Mouse (Mus musculus): ENCODE data around the gene Guca2b.
"Not testable (repeated sequence)": the region's sequence is repeated elsewhere in the genome, so short reads cannot be mapped to it uniquely, and the experiment has no call there.

Guca2b gene

DNA sequence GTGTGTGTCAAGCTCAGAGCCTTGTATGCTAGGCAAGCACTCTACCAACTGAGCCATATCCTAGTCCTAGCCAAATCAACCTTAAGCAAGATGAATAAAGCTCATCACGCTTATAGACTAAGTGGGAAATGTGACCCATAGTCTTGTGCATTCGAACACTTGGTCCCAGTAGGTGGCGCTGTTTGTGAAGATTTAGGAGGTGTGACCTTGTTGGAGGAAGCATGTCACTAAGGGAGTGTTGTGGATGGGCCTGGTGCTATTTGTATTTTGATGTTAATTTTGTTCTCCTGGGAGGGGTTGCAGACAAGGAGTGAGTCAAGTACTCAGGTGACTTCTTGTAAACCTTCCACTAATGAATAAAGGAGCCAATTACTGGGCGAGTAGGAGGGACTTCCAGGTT is 16.1 kb downstream of the Guca2b start:
- no peak for DNase-seq

DNA sequence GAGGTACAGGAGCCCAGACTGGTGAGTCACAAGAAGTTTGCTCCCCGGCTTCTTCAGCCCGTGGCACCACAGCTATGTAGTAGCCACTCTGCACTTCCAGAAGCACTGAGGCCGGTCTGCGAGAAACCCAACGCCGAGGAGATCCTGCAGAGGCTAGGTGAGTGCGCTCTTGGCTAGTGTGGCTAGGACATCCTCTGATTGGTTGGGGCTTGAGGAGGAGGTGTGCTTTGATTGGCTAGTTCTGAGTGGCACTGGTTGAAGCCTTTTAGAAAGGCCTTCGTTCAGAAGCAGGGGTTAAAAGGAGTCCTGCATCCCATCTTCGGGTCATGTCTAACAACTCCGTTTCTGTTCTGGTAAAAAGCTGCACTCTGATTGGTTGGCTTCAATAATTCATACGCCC is 20.1 kb downstream of the Guca2b start:
- no peak for DNase-seq

DNA sequence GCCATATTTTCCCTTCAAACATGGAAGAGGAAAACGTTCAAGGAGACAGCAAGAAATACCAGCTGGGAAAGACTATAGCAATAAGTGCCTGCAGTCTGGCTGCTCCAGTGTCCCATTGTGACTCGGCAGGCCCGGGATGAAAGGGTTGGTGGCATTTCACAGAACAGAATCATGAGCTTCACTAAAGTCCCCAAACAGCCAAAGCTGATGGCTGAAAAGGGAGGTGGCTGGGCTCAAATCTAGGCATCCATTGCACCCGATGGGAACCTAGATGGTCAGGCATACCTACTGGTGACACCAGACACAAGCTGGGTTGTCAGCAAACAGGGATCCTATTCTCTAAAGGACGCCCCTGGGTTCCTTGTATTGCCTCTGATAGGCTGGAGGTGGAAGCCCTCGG is 20.8 kb downstream of the Guca2b start:
- no peak for DNase-seq

DNA sequence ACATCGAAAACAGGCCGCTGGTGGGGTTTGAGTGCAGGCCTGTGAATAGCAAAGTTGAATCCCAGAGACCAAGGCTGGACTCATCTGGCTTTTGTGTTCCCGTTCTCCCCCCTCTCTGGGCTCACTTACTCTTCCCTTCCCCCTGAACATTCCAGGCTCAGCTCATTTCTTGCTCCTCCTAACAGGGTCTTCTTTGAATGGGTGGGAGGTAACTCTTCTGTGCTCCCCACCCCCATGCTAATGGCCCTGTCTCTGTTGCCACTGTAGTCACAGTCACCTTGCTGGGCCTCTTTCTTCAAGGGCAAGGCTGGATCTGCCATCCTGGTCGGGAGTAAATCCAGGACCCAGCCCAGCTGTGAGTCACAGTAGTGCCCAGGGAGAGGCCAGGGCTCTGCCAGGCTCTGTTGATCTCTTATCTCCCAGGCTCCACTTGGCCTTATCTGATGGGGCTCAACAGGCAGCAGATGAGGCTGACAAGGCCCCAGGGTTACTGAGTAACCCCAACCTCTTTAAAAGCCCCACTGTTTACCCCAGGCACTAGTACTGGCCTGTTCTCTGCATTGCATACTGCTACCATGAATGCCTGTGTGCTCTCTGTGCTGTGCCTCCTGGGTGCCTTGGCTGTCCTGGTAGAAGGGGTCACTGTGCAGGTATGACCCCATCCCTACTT is 21.4 kb downstream of the Guca2b start, which contains the start of gene Guca2a:
Gene Guca2a (plus strand): TSS at position 529 of the 670 bp plus-strand sequence.
- DNase-seq: peak in 1 of 2 experiments; percentile 28

DNA sequence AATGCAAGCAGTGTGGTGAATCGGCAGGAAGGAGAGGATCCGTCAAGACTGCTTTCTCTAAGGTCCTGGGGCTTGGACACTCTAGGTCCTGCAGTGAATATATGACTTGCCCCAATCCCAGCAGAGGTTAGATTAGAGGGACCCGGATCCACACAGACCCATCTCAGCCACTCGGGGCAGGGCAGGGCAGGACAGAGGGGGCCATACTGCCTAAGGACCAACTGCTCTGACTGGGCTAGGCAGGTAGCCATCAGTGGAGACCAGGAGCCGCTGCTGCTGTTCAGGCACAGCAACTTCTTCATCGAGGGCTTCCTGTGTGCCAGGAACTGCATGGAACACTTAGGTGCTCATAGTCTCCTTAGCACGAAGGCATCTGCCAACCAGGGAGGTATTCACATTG is 22.0 kb downstream of the Guca2b start:
- no peak for DNase-seq

DNA sequence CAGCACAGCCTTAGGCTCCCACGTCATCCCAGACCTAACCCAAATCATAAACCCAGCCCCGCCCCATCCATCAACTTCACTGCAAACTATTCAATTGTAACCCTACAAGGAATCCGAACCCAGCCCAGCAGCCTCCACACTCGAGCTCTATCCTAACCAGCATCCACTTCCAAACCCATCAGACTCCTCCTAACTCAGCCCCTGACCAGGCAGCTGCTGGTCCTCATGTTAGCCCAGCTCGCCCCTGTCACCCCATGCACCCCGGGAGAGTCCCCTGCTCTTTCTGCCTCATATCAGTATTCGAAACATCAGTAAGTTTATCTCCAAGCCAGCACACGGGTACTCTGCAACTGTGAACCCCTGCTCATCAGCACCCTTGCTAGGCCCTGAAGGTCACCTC is 23.1 kb downstream of the Guca2b start:
- no peak for DNase-seq

DNA sequence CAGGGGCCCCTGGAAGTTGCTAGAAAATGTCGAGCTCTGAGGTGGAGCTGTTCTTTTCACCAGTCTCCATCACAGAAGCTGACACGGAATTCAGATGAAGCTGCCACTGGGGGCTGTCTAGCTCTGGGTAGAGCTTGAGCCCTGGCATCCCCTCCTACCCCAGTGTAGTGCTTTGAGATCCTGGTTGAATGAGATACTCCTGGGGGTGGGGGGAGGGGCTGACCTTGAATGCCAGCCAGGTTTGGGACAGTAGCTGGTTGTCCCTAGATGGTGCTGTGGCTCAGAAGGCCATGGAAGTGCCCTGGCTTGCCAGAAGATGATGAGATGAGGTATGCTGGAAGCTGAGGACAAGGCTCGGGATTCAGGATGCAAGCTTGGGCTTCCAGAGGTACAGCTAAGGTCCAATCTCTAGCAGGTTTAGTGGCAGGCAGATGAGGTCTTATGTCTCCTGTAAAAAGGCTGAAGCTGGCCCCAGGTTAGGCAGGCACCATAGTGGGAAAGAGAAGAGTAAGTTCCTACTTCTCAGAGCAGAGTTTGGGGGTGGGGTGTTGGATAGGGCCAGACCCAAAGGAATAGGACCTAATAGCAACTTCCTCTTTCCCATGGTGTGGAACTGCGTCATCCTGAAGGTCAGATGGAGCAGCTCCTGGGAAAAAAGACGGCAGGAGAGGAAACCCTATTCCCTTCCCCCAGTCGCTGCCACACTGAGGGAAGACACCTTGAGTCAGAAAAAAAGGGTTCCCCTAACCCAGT is 23.7 kb downstream of the Guca2b start:
- no peak for DNase-seq

DNA sequence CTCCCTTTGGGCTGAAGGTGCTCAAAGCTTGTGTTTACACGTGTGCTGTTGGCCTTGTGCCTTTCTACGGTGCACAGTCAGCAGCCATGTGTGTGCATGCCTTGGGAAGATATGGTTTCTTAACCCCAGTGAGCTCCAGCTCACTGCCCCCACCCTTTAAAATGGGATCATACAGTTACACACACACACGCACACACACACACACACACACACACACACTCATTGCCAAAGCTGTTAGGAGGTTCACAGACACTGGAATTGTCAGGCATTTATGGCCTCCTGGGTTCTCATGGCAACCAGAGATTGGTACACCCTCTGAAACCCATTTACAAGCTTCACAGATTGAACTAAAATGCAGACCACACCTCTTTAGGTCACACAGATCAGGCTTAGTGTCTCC is 24.8 kb downstream of the Guca2b start:
- DNase-seq: no peak

DNA sequence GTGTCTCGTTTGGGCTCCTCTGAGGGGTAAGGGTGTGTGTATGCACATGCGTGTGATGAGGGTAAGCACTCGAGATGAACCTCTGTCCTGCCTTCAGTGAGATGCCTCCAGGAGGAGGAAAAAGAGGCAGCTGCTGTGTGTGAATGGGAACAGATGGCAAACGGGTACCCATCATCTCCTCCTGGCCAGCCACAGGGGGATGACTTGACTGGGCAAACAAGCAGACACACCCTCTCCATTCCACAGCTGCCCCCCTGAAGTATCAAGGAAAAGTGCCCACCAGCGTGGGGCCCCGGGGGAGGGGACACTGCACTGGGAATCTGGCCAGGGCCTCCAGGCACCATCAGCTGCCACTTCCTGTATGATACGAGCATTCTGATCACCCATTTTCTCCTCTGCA is 25.4 kb downstream of the Guca2b start:
- no peak for DNase-seq

DNA sequence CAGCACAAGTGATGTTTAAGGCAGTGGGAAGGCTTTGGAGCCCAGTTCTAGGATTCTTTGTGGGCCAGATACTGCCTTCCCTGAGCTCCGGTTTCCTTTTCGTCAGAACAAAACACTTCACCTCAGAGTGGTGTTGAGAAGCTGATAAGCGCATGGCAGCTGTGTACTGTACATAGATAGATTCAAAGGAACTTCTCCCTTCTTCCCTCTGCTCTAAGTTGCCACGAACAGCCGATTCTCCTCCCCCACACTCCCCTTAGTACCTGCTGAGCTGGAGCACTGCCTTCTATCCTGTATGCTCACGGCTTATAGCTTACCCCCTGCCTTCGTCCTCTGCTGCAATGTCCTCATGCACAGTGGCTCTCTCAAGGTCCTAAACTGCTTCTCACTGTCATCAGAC is 26.0 kb downstream of the Guca2b start:
- DNase-seq: peak in 1 of 2 experiments; percentile 35

DNA sequence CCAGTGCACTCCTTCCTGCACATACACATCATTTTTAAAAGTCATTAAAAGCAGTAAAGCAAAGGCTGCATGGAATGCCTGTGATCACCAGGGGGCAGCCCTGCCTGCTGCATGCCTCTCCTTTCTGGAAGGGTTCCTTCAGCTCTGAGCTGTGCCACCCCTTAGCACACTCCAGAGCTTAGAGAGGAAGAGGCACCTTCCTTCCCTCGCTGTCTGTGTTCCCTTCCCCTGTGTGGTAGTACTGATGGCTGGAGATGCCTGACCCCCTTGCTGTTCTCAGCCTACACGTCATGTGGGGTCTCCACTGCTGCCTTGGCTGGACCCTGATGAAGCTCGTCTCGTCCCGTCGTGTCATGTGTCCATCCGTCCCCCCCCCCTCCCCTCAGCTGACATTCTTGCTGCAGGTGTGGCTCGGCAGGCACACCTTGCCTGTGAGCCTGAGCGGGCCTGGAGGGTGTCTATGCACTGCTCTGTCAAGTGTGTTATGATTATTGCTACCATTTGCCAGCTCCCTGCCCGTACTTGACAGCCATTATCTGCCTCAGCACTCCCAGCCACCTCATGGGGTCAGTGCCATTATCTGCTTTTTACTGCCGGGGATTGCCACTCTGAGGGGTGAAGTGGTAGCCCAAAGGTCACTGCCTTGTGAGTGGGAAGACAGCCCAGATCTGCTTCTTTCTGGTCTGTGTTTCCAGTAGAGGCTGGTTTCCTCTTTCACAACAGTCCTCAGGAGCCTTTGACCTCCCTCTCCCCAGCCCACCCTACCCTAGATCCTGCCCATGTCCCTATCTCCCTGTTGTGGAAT is 27.4 kb downstream of the Guca2b start:
- peak; percentile 26 to 51 for DNase-seq

DNA sequence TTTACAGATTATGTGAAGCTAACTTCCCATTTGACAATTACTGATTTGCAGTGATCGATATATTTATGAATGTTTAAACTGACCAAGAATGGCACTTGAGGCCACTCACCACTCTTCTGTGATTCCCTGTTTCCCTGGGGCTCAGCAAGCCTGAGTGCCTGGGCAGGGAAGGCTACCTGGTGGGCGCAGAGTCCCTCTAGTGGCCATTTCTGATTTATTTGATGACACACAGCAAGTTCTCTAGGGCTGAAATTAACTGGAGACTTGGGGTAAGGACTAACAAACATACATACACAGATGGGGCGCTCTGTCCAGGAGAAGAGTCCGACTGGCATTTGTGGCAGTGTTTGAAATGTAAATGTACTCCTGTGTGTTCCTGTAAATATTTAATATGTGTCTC is 30.4 kb downstream of the Guca2b start:
- not testable (repeated sequence) for DNase-seq

DNA sequence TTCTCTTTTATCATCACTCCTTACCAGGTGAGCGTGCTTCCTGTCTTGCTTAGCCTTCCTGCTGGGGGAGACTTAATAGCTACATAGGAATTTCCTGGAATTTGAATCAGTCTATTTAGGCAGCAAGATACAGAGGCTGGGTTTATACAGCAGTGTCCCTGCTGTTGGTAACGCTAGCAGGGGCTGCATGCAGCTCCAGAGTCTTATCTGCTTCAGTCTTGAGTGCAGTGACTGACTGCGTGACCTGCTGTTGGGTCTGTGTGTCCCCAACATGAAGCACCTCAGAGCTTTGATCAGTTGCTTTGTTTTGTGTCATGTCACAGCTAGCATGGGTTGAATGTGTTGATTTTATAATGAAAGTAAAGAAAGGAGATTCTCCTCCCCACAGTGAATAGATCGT is 31.4 kb downstream of the Guca2b start:
- no peak for DNase-seq

DNA sequence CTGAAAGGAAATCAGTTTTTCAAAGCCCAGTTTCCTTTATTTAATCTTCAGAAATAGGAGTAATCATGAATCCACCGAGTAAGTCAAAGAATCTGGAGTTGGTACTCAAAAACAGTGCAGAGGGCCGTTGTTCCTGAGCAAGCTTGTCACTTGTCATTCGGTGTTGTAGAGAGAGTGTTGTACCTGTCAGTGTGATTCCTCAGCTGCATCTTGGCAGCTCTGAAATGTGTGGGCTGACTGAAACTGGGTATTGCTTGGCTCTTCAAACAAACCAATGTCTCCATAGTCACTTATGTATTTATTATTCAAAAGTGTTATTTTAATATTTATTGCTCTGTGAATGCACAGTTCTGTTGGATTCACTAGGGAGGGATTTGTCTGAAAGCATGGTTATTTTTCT is 31.9 kb downstream of the Guca2b start:
- DNase-seq: no peak

DNA sequence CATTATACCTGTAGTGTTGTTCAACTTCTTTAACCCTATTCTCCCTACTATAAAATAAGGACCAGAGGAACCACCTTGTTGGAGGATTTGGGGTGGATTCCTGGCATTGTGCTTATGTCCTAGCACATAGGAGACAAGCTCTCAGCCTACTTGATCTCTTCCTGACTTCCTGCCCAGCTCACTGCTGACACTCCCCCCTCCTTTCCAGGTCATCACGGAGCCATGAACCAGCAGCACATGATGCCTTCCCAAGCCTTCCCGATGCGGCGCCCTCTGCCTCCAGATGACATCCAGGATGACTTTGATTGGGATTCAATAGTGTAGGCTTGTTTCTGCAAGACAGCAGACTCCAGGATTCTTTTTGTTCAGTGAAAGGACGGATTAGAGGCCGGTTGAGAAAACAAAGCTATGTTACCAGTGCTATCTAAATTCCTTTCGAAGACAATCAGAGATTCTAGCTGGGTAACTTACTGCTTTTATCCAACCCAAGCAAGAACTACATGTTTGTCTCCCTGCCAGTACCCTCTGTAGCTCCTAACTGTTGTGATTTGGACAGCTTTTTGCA is 32.6 kb downstream of the Guca2b start:
- DNase-seq: no peak

DNA sequence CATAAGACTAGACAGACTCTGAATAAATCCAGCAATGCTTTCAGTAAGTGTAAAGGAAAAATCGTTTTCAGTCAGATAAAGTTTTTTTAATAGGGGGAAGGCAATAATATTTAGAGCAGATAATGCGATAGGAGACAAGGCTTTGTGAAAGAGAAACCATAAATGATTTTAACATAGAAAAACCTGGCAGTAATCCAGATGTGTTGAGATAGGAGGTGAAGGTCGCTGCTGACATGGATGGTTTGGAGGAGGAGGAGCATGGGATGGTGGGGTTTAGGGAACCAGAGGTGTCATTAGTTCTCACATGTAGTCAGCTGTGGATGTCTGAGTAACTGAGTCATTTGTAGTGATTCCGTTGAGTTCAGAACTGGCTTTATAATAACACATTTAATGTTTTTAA is 44.0 kb downstream of the Guca2b start:
- DNase-seq: no peak

DNA sequence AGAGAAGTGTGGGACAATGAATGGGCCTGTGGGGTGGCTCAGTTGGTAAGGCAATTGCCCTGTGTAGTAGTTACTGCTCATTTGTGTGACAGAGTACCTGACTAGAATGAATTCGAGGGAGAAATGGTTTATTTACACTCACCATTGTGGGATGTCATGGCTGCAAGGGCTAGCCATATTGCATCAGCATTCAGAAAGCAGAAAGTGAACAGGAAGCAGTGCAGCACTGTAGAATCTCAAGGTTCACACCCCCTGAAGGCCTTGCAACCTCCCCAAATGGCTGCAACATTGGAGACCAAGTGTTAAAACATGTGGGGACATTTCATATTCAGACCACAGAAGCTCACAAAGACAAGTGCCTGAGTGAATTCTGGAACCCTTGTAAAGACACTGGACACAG is 44.7 kb downstream of the Guca2b start:
- DNase-seq: no peak

DNA sequence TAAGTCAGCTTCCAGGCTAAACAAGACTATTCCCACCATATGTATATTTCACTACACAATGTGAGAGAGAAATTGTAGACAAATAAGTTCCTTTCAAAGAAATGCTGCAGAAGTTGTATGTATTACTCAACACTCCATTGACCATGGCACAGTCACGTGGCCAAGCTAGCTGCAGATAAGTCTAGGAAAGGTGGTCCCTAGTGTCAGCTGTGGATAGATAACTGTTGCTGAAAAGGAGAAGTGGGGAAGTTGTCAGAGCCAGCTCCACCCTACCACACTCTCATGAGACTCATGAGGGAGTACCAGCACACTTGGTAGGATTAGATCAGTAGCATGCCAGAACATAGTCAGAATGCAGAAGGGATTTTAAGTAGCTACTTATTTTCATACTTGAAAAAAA is 49.3 kb downstream of the Guca2b start:
- no peak for DNase-seq

All from lung, adult 18-20 months (tissue).